Mouse (Mus musculus): ENCODE results near the gene Ascl1.

The Ascl1 gene

DNA sequence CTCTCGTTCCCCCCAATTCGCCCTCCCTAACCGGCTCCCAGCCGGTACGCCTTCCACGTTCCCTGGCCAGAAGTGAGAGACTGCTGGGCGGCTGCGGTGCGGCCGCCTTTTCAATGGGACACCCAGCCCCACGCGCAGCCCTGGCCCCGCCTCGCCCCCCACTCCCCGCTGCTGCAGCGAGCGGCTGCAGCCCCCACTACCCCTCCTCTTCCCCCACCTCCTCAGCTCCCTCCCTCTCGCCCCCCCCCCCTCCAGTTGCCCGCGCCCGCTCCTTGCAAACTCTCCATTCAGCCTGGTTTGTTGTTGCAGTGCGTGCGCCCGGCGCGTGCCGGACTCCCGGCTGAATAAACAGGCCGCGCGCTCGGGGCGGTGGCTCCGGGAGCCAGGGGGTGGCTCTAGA lies at the start of gene Ascl1:
TSS of gene Ascl1 (minus strand) at position 85 of the 400 bp plus-strand sequence.
- in situ Hi-C loops (cut with MboI; ENCODE audit: low pct_unique_long_range_greater_than_20kb in 1 of 2, low sequenced_read_pairs in 2 of 2, unreplicated experiment in 1 of 2): no loop called here

DNA sequence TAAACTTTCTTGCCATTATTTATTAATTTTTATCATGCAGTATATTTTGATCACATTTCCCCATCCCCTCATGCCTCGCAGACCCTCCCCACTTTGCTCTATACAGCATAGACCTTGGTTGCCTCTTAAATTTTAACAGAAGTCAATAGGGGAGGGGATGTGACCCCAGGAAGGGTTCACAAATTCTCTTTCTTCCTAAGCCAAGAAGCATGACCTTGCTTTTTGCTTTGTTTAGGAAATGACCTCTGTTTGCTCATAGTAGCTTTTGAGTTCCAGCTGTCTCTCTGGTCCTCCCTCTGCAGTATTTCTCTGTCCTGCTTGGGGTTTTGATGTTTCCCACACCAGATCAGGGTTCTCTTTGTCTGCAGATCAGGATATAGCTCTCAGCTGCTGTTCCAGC lies 40.7 kb upstream of the Ascl1 start:
- in situ Hi-C loops (cut with MboI; ENCODE audit: low pct_unique_long_range_greater_than_20kb in 1 of 2, low sequenced_read_pairs in 2 of 2, unreplicated experiment in 1 of 2): no loop called here

DNA sequence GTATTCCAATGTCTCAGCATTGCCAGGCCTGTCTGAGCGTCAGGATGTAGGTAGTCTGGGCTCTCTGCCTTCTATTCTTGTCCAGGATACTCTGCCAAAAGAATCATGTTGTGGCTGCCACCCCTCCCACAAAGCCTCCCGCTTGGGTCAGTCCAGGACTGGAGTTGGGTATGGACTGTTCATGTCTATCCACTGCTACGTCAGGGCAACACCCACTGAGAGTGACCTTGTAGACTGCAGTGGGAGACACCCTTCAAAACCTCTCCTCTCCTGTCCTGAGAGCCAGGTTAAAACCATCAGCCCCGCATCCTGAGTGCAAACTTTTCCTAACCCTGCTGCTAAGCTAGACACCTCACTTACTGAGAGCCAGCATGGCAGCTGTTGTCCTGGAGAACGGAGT lies 28.2 kb upstream of the Ascl1 start, which contains the start of gene Pah:
TSS of gene Pah (plus strand) at position 150 of the 400 bp plus-strand sequence.
- in situ Hi-C loops (cut with MboI; ENCODE audit: low pct_unique_long_range_greater_than_20kb in 1 of 2, low sequenced_read_pairs in 2 of 2, unreplicated experiment in 1 of 2): loop anchor here in 1 of 2 experiments (25.0 kb wide), 1 partner anchor 484 kb away; no protein-coding TSS in a partner anchor

DNA sequence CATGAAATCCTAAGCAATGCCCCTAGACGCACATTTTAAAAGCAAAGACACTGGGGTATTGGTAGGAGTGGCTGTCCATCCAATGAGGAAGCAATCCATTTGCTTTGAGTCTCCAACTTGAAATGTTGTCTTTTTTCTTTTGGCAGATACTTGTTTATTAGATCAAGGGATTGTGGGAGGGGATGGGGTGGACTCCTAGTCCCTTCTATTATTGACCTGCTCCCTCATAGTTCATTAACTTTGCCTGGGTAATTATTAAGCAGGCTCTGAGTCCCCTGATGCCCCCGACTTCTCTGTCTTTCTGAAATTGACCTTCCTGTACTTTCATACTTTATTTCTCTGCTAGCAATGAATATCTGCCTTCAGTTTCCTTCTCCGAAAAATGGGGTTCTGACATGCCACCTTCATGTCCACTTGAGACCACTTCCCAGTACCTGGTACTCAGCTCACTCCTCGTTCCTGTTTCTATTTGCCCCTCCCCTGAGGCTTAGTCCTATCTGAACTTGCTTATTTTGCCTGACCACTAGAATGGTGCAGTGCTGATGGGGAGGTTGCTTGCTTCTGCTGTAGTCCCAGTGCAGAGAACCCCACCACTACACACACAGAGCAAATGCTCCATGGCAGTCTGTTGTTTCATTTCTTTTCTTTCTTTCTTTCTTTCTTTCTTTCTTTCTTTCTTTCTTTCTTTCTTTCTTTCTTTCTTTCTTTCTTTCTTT lies 27.1 kb upstream of the Ascl1 start:
- in situ Hi-C loops (cut with MboI; ENCODE audit: low pct_unique_long_range_greater_than_20kb in 1 of 2, low sequenced_read_pairs in 2 of 2, unreplicated experiment in 1 of 2): loop anchor here in 1 of 2 experiments (25.0 kb wide), 1 partner anchor 483 kb away; no protein-coding TSS in a partner anchor

DNA sequence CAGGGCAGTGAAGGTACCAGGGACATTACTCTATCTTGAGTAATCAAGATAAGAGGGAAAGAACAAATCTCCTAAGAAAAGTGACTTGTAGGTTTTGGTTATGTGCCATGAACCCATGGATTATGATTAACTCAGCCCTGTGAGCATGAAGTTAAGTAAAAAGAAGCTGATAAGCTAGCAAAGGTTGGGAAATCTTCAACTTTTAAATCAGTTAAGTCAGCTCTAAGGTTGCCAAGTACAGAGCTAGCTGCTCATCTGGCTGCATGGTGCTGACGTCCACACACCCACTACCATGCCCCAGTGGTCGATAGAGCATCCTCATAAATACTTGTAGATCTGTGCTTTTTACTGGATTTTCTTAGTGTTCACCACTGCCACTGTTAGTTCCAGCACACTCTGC lies 25.1 kb upstream of the Ascl1 start:
- in situ Hi-C loops (cut with MboI; ENCODE audit: low pct_unique_long_range_greater_than_20kb in 1 of 2, low sequenced_read_pairs in 2 of 2, unreplicated experiment in 1 of 2): loop anchor here in 1 of 2 experiments (25.0 kb wide), 1 partner anchor 481 kb away; no protein-coding TSS in a partner anchor

DNA sequence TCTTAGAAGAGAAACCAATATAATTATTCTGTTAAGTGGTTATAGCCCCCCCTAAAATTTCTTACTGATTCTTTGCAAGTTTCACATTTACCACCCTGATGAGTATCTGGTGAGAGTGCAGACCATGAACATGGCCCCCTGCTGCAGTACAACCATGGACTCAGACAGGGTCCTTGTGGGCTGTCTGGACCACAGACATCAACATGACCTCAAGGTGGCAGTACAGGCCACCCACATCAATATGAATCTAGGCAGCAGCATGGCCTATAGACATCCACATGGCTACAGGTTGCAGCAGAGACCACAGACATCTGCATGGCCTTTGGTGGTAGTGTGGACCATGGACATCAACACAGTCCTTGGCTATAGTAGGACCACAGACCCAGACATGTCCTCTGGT lies 19.6 kb upstream of the Ascl1 start:
- in situ Hi-C loops (cut with MboI; ENCODE audit: low pct_unique_long_range_greater_than_20kb in 1 of 2, low sequenced_read_pairs in 2 of 2, unreplicated experiment in 1 of 2): loop anchor here in 1 of 2 experiments (25.0 kb wide), 1 partner anchor 476 kb away; no protein-coding TSS in a partner anchor

DNA sequence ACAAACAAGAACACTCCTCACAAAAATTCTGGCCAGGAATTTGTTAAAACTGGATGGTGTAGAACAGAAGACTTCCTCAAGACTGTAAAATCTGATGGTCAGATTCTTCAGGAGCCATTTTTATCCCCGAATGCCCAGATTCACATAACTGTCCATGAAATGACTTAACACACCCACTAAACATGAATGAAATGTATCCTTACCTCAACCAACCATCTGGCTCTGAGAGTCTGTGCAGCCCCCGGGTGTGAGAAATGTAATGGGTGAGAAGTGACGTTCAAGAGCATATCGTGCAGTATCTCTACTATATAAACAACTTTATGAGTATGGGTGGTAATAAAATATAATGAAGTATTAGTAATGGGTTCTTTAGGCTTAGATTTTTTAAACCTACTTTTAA lies 15.1 kb upstream of the Ascl1 start:
- in situ Hi-C loops (cut with MboI; ENCODE audit: low pct_unique_long_range_greater_than_20kb in 1 of 2, low sequenced_read_pairs in 2 of 2, unreplicated experiment in 1 of 2): loop anchor here (5.0 to 25.0 kb wide), 2 partner anchors 471 to 481 kb away; no protein-coding TSS in a partner anchor

DNA sequence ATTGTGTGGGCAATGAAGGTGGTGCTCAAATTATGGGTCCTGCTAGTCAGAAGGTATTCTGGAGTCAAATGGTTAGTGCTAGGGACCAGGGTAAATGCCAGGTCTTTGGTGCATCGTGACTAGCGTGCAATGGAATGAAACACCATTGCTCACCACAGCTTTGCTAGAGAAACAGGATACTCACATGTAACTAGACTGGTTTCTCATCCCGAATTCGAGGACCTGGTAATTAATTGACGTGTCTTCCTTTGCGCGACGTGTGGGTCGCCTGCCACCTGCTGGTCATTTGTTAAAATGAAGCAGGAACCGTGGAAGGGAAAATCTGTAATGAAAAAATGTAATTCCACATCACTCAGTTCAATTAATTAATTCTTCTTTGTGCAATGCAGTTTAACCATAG lies 10.5 kb upstream of the Ascl1 start:
- in situ Hi-C loops (cut with MboI; ENCODE audit: low pct_unique_long_range_greater_than_20kb in 1 of 2, low sequenced_read_pairs in 2 of 2, unreplicated experiment in 1 of 2): loop anchor here in 1 of 2 experiments (25.0 kb wide), 1 partner anchor 467 kb away; no protein-coding TSS in a partner anchor

DNA sequence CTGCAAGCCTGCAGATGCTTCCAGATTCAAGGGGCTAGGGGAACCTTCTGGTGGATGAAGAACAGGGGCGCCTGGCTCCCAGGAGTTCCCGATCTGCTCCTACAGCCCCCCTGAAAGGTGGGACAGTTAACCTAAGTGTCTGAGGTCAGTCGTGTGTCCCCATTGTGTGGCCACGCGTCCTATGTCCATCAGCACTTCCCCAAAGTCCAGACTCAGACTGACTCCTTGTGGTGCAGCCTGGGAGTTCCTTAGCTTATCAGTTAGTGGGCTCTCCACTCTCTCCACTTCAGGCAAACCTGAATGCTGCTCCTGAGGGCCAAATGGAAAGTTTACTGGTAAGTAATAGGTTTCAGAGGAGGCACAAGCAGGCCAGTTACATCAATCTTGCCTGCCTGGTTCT lies 8.8 kb upstream of the Ascl1 start:
- in situ Hi-C loops (cut with MboI; ENCODE audit: low pct_unique_long_range_greater_than_20kb in 1 of 2, low sequenced_read_pairs in 2 of 2, unreplicated experiment in 1 of 2): loop anchor here in 1 of 2 experiments (25.0 kb wide), 1 partner anchor 465 kb away; no protein-coding TSS in a partner anchor

DNA sequence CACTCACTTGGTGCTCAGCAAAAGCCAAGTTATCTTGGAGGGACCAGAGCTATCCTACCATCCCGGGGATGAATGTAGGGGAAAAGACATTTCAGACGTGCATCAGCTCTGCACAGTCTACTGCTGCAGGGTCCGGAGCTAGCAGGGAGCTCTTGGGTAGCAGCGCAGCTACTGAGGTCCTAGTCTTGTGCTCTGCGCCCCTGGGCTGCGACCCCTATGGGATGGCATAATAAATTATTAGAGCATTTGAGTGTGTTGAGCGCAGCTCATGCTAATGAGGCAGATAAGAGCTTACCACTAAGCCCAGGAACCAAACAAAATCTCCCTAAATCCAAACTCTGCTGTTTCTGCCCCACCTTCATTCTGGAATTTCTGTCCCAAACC lies 8.2 kb upstream of the Ascl1 start:
- in situ Hi-C loops (cut with MboI; ENCODE audit: low pct_unique_long_range_greater_than_20kb in 1 of 2, low sequenced_read_pairs in 2 of 2, unreplicated experiment in 1 of 2): loop anchor here in 1 of 2 experiments (25.0 kb wide), 1 partner anchor 464 kb away; no protein-coding TSS in a partner anchor

DNA sequence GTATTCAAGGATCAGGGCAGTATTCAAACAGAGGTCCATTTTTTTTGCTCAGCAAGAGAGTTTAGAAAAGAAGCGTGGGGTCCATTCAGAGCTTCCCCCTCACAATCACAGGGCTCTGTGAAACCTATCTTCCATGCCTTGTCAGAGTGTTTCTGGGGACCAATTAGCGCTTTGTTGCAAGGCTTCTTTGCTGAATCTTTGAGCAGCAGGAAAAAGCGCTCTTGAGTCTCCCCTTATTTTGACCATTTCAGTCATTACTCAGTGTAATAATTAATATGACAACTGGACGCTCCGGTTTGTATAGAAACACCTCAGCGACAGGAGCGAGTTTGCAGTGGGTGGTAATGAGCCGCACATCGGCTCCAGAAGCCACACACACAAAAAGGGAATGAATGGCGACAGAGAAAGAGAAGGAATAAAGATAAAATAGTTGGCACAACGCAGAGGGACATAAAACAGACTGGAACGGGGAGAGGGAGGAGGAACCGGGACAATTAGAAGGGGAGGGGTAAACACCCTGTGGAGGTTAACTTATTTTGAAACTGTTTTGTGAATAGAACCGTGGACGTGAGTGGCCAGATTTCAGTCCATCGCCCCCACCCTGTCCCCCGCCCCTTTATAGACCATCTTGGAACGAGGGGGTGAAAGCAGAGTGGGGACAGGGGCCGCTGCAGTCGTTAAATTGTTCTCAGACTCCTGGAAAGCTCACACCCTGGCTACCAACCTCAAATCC lies 7.6 kb upstream of the Ascl1 start:
- in situ Hi-C loops (cut with MboI; ENCODE audit: low pct_unique_long_range_greater_than_20kb in 1 of 2, low sequenced_read_pairs in 2 of 2, unreplicated experiment in 1 of 2): loop anchor here in 1 of 2 experiments (25.0 kb wide), 1 partner anchor 464 kb away; no protein-coding TSS in a partner anchor

DNA sequence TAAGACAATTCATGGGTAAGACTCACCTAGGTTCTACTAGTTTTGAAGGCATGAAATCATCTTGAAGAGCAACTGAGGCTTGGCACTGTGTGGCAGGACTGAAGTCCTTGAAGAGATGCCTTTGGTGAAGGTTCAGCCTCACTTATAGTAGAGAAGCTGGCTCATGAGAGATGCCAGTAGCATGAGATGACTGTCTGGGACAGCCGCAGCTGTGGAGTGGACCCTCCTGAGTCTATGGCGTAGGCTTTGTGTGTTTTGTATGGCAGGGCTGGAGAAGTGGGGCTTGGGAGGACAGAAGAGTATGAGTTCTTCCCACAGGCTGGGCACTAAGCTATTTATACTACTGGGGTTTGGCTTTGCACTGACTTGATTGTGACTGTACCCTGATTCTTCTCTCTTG lies 3.6 kb upstream of the Ascl1 start:
- in situ Hi-C loops (cut with MboI; ENCODE audit: low pct_unique_long_range_greater_than_20kb in 1 of 2, low sequenced_read_pairs in 2 of 2, unreplicated experiment in 1 of 2): no loop called here

DNA sequence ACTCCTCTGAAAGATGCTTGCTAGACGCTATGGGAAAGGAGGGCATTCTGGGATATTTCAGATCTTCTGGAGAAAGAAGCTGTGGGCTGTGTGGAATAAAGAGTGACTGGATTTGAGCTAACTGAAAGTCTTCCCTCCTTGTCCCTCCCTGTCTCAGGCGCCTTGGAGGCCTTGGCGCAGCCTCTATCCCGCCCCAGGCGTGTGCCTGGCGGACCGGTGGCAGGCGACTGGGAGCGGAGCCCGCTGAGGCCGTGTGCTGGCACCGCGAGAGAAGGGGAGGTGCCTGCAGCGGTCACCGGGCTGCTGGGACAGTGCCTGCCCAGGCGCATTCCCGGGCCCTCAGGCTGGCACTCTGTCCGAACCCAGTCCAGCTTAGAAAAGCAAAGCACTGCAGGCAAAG lies 1.1 kb upstream of the Ascl1 start:
- in situ Hi-C loops (cut with MboI; ENCODE audit: low pct_unique_long_range_greater_than_20kb in 1 of 2, low sequenced_read_pairs in 2 of 2, unreplicated experiment in 1 of 2): no loop called here

DNA sequence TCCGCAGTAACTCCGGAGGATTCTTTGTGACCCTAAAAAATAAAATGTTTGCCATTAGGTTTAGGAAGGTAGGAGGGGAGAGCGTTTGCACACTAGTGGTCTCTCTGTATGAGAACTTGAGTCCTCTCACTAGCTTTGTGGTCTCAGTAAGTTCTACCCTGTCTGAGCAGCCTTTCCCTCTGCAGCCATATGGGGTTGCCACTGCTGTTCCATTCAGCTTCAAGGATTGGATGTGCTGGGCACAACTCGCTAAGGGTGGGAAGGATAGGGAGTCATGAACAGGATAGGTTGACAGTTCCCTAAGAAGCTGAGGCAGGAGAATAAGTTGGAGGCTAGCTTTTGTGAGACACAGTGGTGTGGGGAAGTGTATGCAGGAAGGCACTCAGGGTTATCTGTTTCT lies 716 bp upstream of the Ascl1 start:
- in situ Hi-C loops (cut with MboI; ENCODE audit: low pct_unique_long_range_greater_than_20kb in 1 of 2, low sequenced_read_pairs in 2 of 2, unreplicated experiment in 1 of 2): no loop called here

DNA sequence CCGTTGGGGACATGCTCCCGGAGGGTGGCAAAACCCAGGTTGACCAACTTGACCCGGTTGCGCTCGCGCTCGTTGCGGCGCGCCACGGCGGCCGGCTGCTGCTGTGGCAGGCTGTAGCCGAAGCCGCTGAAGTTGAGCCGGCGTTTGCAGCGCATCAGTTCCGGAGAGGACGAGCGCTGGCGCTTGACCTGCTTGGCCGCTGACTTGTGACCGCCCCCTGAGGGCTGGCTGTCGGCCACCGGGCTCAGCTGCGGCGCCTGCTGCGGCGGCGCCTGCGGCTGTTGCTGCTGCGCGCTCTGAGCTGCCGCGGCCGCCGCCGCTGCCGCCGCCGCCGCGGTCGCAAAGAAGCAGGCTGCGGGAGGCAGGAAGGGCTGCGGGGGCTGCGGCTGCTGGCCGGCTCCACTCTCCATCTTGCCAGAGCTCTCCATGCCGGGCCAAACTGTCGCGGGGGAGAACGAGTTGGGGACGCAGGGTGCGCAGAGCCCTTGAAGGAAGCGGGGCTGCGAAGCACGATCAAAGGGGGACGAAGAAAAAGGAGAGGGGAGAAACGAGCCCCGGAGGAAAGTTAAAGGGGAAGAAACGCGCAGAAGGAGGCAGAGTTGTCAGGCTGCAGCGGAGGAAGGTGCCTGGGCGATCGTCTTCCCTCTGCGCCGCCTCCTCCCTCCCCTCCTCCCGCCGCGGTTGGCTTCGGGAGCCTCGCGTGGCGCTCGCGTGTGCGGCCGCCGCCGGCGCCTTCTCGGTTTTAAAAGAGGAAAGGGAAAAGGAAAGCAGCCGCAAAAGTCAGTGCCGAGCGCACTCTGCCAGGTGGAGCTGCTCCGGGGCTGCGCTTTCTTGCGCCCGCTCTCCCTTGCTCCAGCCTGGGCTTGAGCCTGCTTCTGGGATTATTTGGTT lies 554 bp downstream of the Ascl1 start:
- in situ Hi-C loops (cut with MboI; ENCODE audit: low pct_unique_long_range_greater_than_20kb in 1 of 2, low sequenced_read_pairs in 2 of 2, unreplicated experiment in 1 of 2): no loop called here

DNA sequence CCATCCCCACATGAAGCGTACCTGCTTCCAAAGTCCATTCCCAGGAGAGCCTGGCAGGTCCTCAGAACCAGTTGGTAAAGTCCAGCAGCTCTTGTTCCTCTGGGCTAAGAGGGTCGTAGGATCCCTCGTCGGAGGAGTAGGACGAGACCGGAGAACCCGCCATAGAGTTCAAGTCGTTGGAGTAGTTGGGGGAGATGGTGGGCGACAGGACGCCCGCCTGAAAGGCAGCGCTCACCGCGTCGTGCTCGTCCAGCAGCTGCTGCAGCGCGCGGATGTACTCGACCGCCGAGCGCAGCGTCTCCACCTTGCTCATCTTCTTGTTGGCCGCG lies 1.2 kb downstream of the Ascl1 start:
- in situ Hi-C loops (cut with MboI; ENCODE audit: low pct_unique_long_range_greater_than_20kb in 1 of 2, low sequenced_read_pairs in 2 of 2, unreplicated experiment in 1 of 2): no loop called here

DNA sequence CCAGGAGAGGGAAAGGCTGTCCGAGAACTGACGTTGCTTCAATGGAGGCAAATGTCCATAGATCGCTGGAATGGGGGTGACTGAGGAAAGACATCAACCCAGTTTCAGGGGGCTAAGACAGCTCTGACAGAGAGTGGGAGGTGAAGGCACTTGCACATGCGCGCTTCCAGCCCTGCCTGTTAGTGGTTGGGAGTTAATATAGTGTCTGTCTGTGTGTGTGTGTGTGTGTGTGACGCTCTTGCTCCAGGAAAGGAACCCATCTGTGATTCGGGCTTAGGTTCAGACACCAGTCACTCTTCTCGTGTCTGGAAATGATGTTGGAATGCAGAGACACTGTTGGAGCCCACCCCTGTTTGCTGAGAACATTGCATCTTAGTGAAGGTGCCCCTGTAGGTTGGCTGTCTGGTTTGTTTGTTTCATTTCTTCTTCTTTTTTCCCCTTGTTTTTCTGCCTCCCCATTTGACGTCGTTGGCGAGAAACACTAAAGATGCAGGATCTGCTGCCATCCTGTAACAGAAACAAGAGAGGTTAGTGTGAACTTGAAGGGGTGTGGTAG lies 1.9 kb downstream of the Ascl1 start:
- in situ Hi-C loops (cut with MboI; ENCODE audit: low pct_unique_long_range_greater_than_20kb in 1 of 2, low sequenced_read_pairs in 2 of 2, unreplicated experiment in 1 of 2): no loop called here

DNA sequence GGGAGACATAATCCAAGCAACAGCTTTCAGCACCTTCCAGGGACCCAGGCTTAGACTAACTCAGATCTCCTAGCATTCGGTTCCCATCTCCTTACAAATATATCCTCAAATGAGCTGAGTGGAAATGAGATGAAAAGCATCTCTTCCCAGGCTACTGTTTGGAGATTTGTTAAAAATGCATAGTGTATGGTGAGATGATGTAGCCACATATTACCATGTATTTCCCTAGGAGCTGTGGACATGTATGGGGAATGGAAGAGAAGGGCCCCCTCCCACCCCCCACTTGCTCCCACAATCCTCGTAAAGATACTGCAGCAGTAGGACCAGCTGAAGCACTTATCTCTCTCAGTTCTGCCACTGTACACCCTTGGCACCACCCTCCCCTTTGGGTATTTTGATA lies 3.1 kb downstream of the Ascl1 start:
- in situ Hi-C loops (cut with MboI; ENCODE audit: low pct_unique_long_range_greater_than_20kb in 1 of 2, low sequenced_read_pairs in 2 of 2, unreplicated experiment in 1 of 2): no loop called here

All from mouse embryonic stem cell (cell line).